Mouse (Mus musculus): Measurements from ENCODE around the gene Gm28372.

Gm28372 gene

GRCm38 (mm10) chr2:130451086-130451726 is 46.2 kb downstream of the Gm28372 start:
- DNase-seq (ENCODE audit: low spot score), result no peak

DNA sequence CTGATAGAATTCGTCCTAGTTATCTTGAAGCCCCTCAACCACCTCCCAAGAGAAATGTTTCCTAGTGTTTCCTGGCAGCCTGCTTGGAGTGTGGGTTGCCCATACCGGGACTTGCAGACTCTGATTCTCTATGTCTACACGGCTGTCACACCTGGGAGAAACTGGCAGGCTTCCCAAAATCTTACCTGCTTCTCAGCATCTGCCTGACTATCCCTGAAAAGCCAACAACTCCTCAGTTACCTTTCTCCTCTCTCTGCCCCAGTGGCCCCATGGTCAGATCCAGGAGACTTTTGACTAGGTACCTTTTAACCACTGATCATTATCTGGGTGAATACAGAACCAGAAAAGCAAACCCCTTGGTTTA is 46.7 kb downstream of the Gm28372 start:
- no peak for DNase-seq (ENCODE audit: low spot score)

- DNase-seq (ENCODE audit: low spot score), result no peak
These were observed 47.2 kb downstream of the Gm28372 start for GRCm38 (mm10) chr2:130452266-130452665.

DNA sequence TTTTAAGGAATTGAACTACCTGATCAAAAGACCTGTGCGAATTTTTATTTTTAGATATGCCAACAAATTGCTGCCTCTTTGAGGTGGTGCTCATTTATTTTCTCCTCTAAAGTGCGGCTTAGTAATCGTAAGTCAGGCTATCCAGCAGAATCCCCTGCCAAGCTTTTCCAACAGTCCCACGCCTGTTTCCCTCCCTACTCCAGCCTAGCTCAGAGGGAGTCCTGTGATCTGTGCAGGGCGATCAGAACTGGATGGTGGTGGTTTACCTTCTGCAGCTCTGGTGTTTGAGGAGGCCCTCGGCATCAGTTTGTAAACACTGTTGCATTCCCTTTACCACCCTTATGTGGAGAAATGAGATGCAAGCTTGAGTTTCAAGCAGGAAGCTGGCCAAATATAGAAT is 48.4 kb downstream of the Gm28372 start:
- no peak for DNase-seq (ENCODE audit: low spot score)

GRCm38 (mm10) chr2:130454748-130455370 is 49.8 kb downstream of the Gm28372 start:
- DNase-seq (ENCODE audit: low spot score), result no peak
